Comparison of ENCODE assay signal across 13 mouse cellular contexts in the genomic region with DNA sequence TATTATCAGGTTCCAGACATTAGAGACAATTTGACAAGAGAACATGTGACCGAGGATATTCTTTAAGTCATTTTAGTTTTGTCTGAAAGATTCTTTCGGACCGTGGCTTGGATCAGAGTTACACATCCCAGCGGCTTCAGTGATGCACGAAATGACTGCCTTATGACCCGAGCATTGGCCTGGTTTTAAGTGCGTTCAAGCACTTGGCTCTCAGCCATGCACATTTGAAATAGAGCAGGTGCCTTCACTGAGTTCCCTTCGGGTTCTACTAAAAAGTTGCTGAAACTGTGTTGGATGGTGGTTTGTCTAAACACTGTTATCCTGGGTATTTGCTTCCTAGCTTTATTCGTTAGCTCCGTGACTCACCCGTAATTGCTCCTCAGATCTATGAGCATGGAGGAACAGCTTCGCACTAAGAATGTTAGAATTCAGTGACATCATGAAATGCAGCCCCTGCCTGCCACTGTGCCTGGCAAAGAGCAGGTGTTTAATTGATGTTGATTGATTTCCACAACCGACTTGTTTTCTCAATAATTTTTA. TPM values are rescaled to one million over a fixed set of nuclear protein-coding genes. Genes with fewer than 3 reads are reported as not detected.
DNase-seq lines count a peak whose midpoint lies in the region; ATAC-seq and TF ChIP-seq lines count a peak whose summit lies in the region.
"Had no signal": no experiment of that assay in that cellular context is flagged by ENCODE, and none has a peak within 500 bp of the region (broad histone marks: within the 10 kb centered on the region; RNA-seq: fewer than 3 reads in every experiment).

No protein-coding gene starts in this region.

- 0 out of 2 replicates have a peak, but pooled peaks cover 2% of the 10 kb centered on the region for H3K27me3 ChIP-seq in heart, embryonic 16.5 days (ENCODE audit: control insufficient read depth, insufficient read depth, low read length)
- no peaks in the 10 kb centered on the region for H3K27me3 ChIP-seq in cerebellum, adult 2 months (ENCODE audit: control insufficient read depth, insufficient read depth, low read length)
- H3K27me3 ChIP-seq: embryonic facial prominence, embryonic 12.5 days had no signal

- H3K4me1 ChIP-seq in heart, embryonic 16.5 days (ENCODE audit: control insufficient read depth, insufficient read depth, low read length): no peaks in the 10 kb centered on the region
- peaks cover 7% of the 10 kb centered on the region; the same call in 1 of the 2 replicates for H3K4me1 ChIP-seq in cerebellum, adult 2 months (ENCODE audit: control insufficient read depth, insufficient read depth, low read length)
- H3K4me1 ChIP-seq in lung, adult 2 months (ENCODE audit: control insufficient read depth, insufficient read depth, low read length): no peaks in the 10 kb centered on the region
- H3K4me1 ChIP-seq: lung, embryonic 15.5 days; megakaryocyte, embryonic 14.5 days had no signal

- H3K4me2 ChIP-seq in heart, embryonic 16.5 days (ENCODE audit: low read depth, low read length): no peak overlapping the region
- H3K4me2 ChIP-seq: embryonic facial prominence, embryonic 12.5 days; lung, embryonic 15.5 days had no signal

- no peak for TF ChIP-seq CTCF in cerebellum, adult 2 months (IDR thresholded peaks at IDR 0.05; ENCODE audit: borderline replicate concordance, insufficient read depth, low read depth, low read length)
- no peak for TF ChIP-seq CTCF in lung, adult 2 months (IDR thresholded peaks at IDR 0.05; ENCODE audit: insufficient read depth, low read length)

- no peak for TF ChIP-seq POLR2A in cerebellum, adult 2 months (IDR thresholded peaks at IDR 0.05; ENCODE audit: borderline replicate concordance, insufficient read depth, low read length)
- TF ChIP-seq POLR2A in lung, adult 2 months (IDR thresholded peaks at IDR 0.05; ENCODE audit: borderline replicate concordance, extremely low read depth, low read depth, low read length): no peak

- no peaks in the 10 kb centered on the region for H3K9me3 ChIP-seq in heart, embryonic 16.5 days (replicated peaks; ENCODE audit: control insufficient read depth, low read length)
- H3K9me3 ChIP-seq: embryonic facial prominence, embryonic 12.5 days; lung, embryonic 15.5 days had no signal

- peak; percentile 45; the same call in 1 of the 2 replicates for ATAC-seq in heart, embryonic 16.5 days (replicated peaks; ENCODE audit: extremely low read depth, insufficient read depth, low FRiP score)

- 44% methylated on average over 13 of the region's 13 CpGs for WGBS in heart, embryonic 16.5 days
- WGBS in cerebellum, adult 2 months: 27% methylated on average over 13 of the region's 13 CpGs
- WGBS in lung, adult 2 months: 68% methylated on average over 13 of the region's 13 CpGs

- H3K36me3 ChIP-seq in heart, embryonic 16.5 days (ENCODE audit: control insufficient read depth, insufficient read depth): no peaks in the 10 kb centered on the region
- H3K36me3 ChIP-seq: embryonic facial prominence, embryonic 12.5 days; lung, embryonic 15.5 days had no signal

- no peak for DNase-seq in heart, adult 11 months
- DNase-seq in kidney, postnatal 4 days: peak; percentile 2 to 10
- no peak for DNase-seq in kidney, postnatal 25 days
- peak; percentile 38 to 57 for DNase-seq in cerebellum, adult 2 months
- DNase-seq in cerebellum, postnatal 25 days: peak; percentile 35 to 57
- no peak for DNase-seq in lung, adult 2 months
- DNase-seq: adrenal gland, postnatal 14 days; right cerebral cortex, postnatal 25 days; thymus, adult 2 months had no signal

- H3K27ac ChIP-seq in heart, embryonic 16.5 days (ENCODE audit: low read length): no peak overlapping the region
- no peak overlapping the region for H3K27ac ChIP-seq in cerebellum, adult 2 months (ENCODE audit: insufficient read depth, low read length)
- H3K27ac ChIP-seq: embryonic facial prominence, embryonic 12.5 days; lung, embryonic 15.5 days had no signal

- H3K9ac ChIP-seq in heart, embryonic 16.5 days (ENCODE audit: low read length): no peak overlapping the region
- H3K9ac ChIP-seq: embryonic facial prominence, embryonic 12.5 days; lung, embryonic 15.5 days had no signal

- H3K4me3 ChIP-seq in heart, embryonic 16.5 days (ENCODE audit: low read length): no peak overlapping the region
- H3K4me3 ChIP-seq in cerebellum, adult 2 months (replicated peaks; ENCODE audit: insufficient read depth, low read depth, low read length): no peak overlapping the region
- no peak overlapping the region for H3K4me3 ChIP-seq in lung, adult 2 months (replicated peaks; ENCODE audit: extremely low read depth, low read depth, low read length)
- H3K4me3 ChIP-seq: embryonic facial prominence, embryonic 12.5 days; lung, embryonic 15.5 days; megakaryocyte, embryonic 14.5 days had no signal

RNA-seq across cellular contexts. Expression of gene Fmn2, which starts 7.0 kb away (rescaled TPM):
- 0.17 and 0.25 TPM in 2 replicates for polyA plus RNA-seq in heart, embryonic 16.5 days (2015; fragmentation: Nextera tagmentation; extraction: Ambion mirVana)
- polyA plus RNA-seq in cerebellum, adult 2 months (2012; rRNA removed): 24.3 and 25.5 TPM in 2 replicates
- 0.08 and 0.17 TPM in 2 replicates for polyA plus RNA-seq in lung, adult 2 months (2012; rRNA removed)

Comparison
In these comparisons a context has a peak if more than half of its experiments do, and no peak if none do; other contexts are left out.
1. DNase-seq: peak in kidney, postnatal 4 days (2 of 2), cerebellum, adult 2 months (2 of 2) and cerebellum, postnatal 25 days (2 of 2); none in heart, adult 11 months (single experiment), kidney, postnatal 25 days (0 of 2) and lung, adult 2 months (single experiment).
2. RNA of gene Fmn2, which starts 7.0 kb away (polyA plus RNA-seq): 24.3 to 25.5 TPM in cerebellum, adult 2 months; 0.17 to 0.25 TPM in heart, embryonic 16.5 days and 0.08 to 0.17 TPM in lung, adult 2 months; every median in the first group is over 10 times any median in the second.